Mouse (Mus musculus) embryonic fibroblast, embryonic 13.5 days (primary cell): ENCODE measurements around the gene Ip6k1.

Experiments
- CTCF ChIP-seq: IDR thresholded peaks from 2 replicates; pipeline ENCODE4 v1.5.1; 2011; ENCODE audit warnings: mild to moderate bottlenecking, control low read depth, low read length, moderate library complexity, borderline replicate concordance; ENCODE audit not compliant: insufficient read depth
- POLR2A ChIP-seq: IDR thresholded peaks from 2 replicates; pipeline ENCODE4 v1.6.1; 2011; ENCODE audit warnings: low read depth, mild to moderate bottlenecking, control low read depth, low read length, moderate library complexity

GRCm38 (mm10) chr9:108020741-108021140, 18.4 kb downstream of the Ip6k1 start:
- no peak for TF ChIP-seq POLR2A
- no peak for TF ChIP-seq CTCF
